Mouse (Mus musculus) cortical plate, adult 2 months (tissue): ENCODE data around the gene Frmd4a.

Experiments
- CTCF ChIP-seq: fragments of 200-500 bp; IDR thresholded peaks from 2 replicates; pipeline ENCODE4 v1.5.1; 2011; ENCODE audit warnings: mild to moderate bottlenecking, control low read depth, low read length; ENCODE audit not compliant: insufficient read depth; ENCODE audit errors: extremely low read depth
- POLR2A ChIP-seq: fragments of 200-500 bp; IDR thresholded peaks from 2 replicates; pipeline ENCODE4 v1.6.1; 2011; ENCODE audit warnings: mild to moderate bottlenecking, low read length, control low read depth; ENCODE audit not compliant: insufficient read depth; ENCODE audit errors: extremely low read depth

- TF ChIP-seq POLR2A (no peak), CTCF (no peak)
Observed at GRCm38 (mm10) chr2:4356812-4357384, 339.4 kb downstream of the Frmd4a start.
